Mouse (Mus musculus): Measurements from ENCODE around the gene Arl10. TPM values are rescaled to one million over a fixed set of nuclear protein-coding genes. Genes with fewer than 3 reads are reported as not detected.

Gene Arl10
- polyA plus RNA-seq (2017; shearing (Covaris generic)) = 6.6 TPM

GRCm38 (mm10) chr13:54574854-54575481 is at the start of gene Arl10:
Gene Arl10 (plus strand): TSS chr13:54575015.

GRCm38 (mm10) chr13:54565201-54565581 is 9.6 kb upstream of the Arl10 start, which contains the start of gene 4833439L19Rik:
Gene 4833439L19Rik (minus strand): TSS chr13:54565435.

GRCm38 (mm10) chr13:54589996-54590951 is 15.5 kb downstream of the Arl10 start, which contains the start of the genes Nop16 and Higd2a:
Gene Nop16 (minus strand): TSS chr13:54590090.
Gene Higd2a (plus strand): TSS chr13:54590207.

GRCm38 (mm10) chr13:54610972-54611754 is 36.3 kb downstream of the Arl10 start, which contains the start of gene Cltb:
Gene Cltb (minus strand): TSS chr13:54611344.

GRCm38 (mm10) chr13:54621155-54621932 is 46.5 kb downstream of the Arl10 start, which contains the start of gene Faf2:
Gene Faf2 (plus strand): TSS chr13:54621784.

Other genes with a start within 250 kb of the Arl10 start
- gene Cplx2, start 203.7 kb upstream of the Arl10 start, polyA plus RNA-seq (2017; shearing (Covaris generic)) = not detected
- 29.9 TPM for gene Thoc3, start 106.2 kb upstream of the Arl10 start, polyA plus RNA-seq (2017; shearing (Covaris generic))
- 8.8 TPM for gene Simc1, start 71.2 kb upstream of the Arl10 start, polyA plus RNA-seq (2017; shearing (Covaris generic))
- 84.2 TPM for gene 4833439L19Rik, start 9.6 kb upstream of the Arl10 start, polyA plus RNA-seq (2017; shearing (Covaris generic))
- 62.6 TPM for gene Nop16, start 15.1 kb downstream of the Arl10 start, polyA plus RNA-seq (2017; shearing (Covaris generic))
- 215 TPM for gene Higd2a, start 15.2 kb downstream of the Arl10 start, polyA plus RNA-seq (2017; shearing (Covaris generic))
- gene Cltb, start 36.3 kb downstream of the Arl10 start, polyA plus RNA-seq (2017; shearing (Covaris generic)) = 36.6 TPM
- gene Faf2, start 46.8 kb downstream of the Arl10 start, polyA plus RNA-seq (2017; shearing (Covaris generic)) = 105 TPM
- gene Rnf44, start 118.9 kb downstream of the Arl10 start, polyA plus RNA-seq (2017; shearing (Covaris generic)) = 45.2 TPM
- gene Cdhr2, start 126.4 kb downstream of the Arl10 start, polyA plus RNA-seq (2017; shearing (Covaris generic)) = not detected
- gene Gprin1, start 174.9 kb downstream of the Arl10 start, polyA plus RNA-seq (2017; shearing (Covaris generic)) = not detected
- 0.81 TPM for gene Sncb, start 191.6 kb downstream of the Arl10 start, polyA plus RNA-seq (2017; shearing (Covaris generic))
- not detected for gene Eif4e1b, start 209.0 kb downstream of the Arl10 start, polyA plus RNA-seq (2017; shearing (Covaris generic))
- 2.6 TPM for gene Tspan17, start 214.4 kb downstream of the Arl10 start, polyA plus RNA-seq (2017; shearing (Covaris generic))